ENCODE assay signal across 8 mouse cellular contexts in genomic region chr7:45062239-45062835, GRCm38 (mm10). TPM values are rescaled to one million over a fixed set of nuclear protein-coding genes. Genes with fewer than 3 reads are reported as not detected.
DNase-seq lines count a peak whose midpoint lies in the region; ATAC-seq lines count a peak whose summit lies in the region.

TSS of gene Nosip (plus strand) at chr7:45062429.
TSS of gene Prrg2 (minus strand) at chr7:45062677.

- DNase-seq in adipocyte (ENCODE audit: low spot score) = peak; percentile 97
- peak; percentile 99 for DNase-seq in embryo, embryonic 10 days (ENCODE audit: low spot score)
- DNase-seq in gastrocnemius, postnatal 10 days = peak; percentile 85
- DNase-seq in induced T-regulatory cell, adult 2 months (ENCODE audit: low read depth) = peak; percentile 99
- DNase-seq in left cerebral cortex, adult 9 months (ENCODE audit: low spot score in 2 of 2) = peak; percentile 88 to 97
- DNase-seq in right cerebral cortex, postnatal 14 days = peak; percentile 92
- peak; percentile 94 to 95 for DNase-seq in urinary bladder, postnatal 36 days (ENCODE audit: low spot score in 2 of 2)

- peak; percentile 98 for ATAC-seq in megakaryocyte progenitor cell, adult 5-6 weeks (replicated peaks; ENCODE audit: poor library complexity)

RNA-seq across cellular contexts. Expression of gene Nosip, which starts in this region (rescaled TPM):
- 10 to 100 TPM; 35.9 to 40.5 TPM for total RNA-seq in gastrocnemius, postnatal 10 days (2021)
- total RNA-seq in megakaryocyte progenitor cell, adult 5-6 weeks (2015) = 39.7 and 45.0 TPM in 2 replicates
- total RNA-seq in megakaryocyte progenitor cell, adult 5-6 weeks (2017) = 46.8 and 49.2 TPM in 2 replicates

RNA-seq across cellular contexts. Expression of gene Prrg2, which starts in this region (rescaled TPM):
- 10 to 100 TPM in 1 of 2 experiments, 1 to 10 TPM in 1; 8.5 to 10.7 TPM for total RNA-seq in gastrocnemius, postnatal 10 days (2021)
- 2.6 and 4.7 TPM in 2 replicates for total RNA-seq in megakaryocyte progenitor cell, adult 5-6 weeks (2015)
- total RNA-seq in megakaryocyte progenitor cell, adult 5-6 weeks (2017) = 3.0 and 4.2 TPM in 2 replicates

Comparison
In these comparisons a context has a peak if more than half of its experiments do, and no peak if none do; other contexts are left out.
1. Peak in every context shown above with its lines: DNase-seq and ATAC-seq.